Mouse (Mus musculus) heart, adult 2 months (tissue): ENCODE data around the gene Txk. TPM values are rescaled to one million over a fixed set of nuclear protein-coding genes. Genes with fewer than 3 reads are reported as not detected.

Experiments used
- DNase-seq, 2 experiments: peaks; one replicate each; pipeline ENCODE4 v3.0.0; 2021
- H3K27ac ChIP-seq: fragments of 200-600 bp; 2 replicates; pipeline ENCODE4 v1.8.1; 2022
- H3K27me3 ChIP-seq: fragments of 200-500 bp; 2 replicates; pipeline ENCODE4 v1.6.1; 2012; ENCODE audit warnings: mild to moderate bottlenecking, low read length, inconsistent platforms, mixed read lengths; ENCODE audit not compliant: control insufficient read depth, insufficient read depth
- H3K36me3 ChIP-seq: fragments of 200-500 bp; 2 replicates; pipeline ENCODE4 v1.6.1; 2012; ENCODE audit warnings: low read length, inconsistent platforms; ENCODE audit not compliant: control insufficient read depth, insufficient read depth
- H3K4me1 ChIP-seq: fragments of 200-500 bp; 2 replicates; pipeline ENCODE4 v1.6.1; 2011; ENCODE audit warnings: low read length; ENCODE audit not compliant: control insufficient read depth, insufficient read depth
- H3K4me3 ChIP-seq: fragments of 200-600 bp; 2 replicates; pipeline ENCODE4 v1.8.1; 2022
- H3K79me2 ChIP-seq: fragments of 200-500 bp; replicated peaks from 2 replicates; pipeline ENCODE4 v1.6.1; 2012; ENCODE audit warnings: mild to moderate bottlenecking, inconsistent platforms, low read length, moderate library complexity, mixed read lengths; ENCODE audit not compliant: control insufficient read depth, insufficient read depth
- H3K9ac ChIP-seq: fragments of 200-500 bp; 2 replicates; pipeline ENCODE4 v1.6.1; 2012; ENCODE audit warnings: low read depth, mild to moderate bottlenecking, control low read depth, inconsistent platforms, low read length, mixed read lengths
- CTCF ChIP-seq: fragments of 200-600 bp; IDR thresholded peaks from 2 replicates; pipeline ENCODE4 v1.8.1; 2022; ENCODE audit warnings: antibody characterized with exemption, mild to moderate bottlenecking, moderate library complexity
- EP300 ChIP-seq: fragments of 200-500 bp; IDR thresholded peaks from 2 replicates; pipeline ENCODE4 v1.6.1; 2011; ENCODE audit warnings: low read depth, low read length, control low read depth; ENCODE audit not compliant: insufficient read depth
- POLR2A ChIP-seq: fragments of 200-500 bp; IDR thresholded peaks from 2 replicates; pipeline ENCODE4 v1.6.1; 2011; ENCODE audit warnings: mild to moderate bottlenecking, low read depth, low read length, control low read depth; ENCODE audit not compliant: insufficient read depth
- WGBS: fragments of 180-500 bp; shearing (Covaris S2); methylation state at CpG from one replicate; pipeline ENCODE4 v1.1.7; 2018; 5-methylcytosine and 5-hydroxymethylcytosine counted together
- intact Hi-C: fragments of 180-260 bp; cut with DNase I; formaldehyde crosslinking; loops from one replicate; pipeline ENCODE4 v1.15.1; 2025
- polyA plus RNA-seq: library from polyadenylated mRNA; depleted of rRNA; stranded (reverse); fragments of >200 nt; gene quantifications from 2 replicates; pipeline ENCODE4 v1.2.3, GENCODE M21; 2012
- total RNA-seq, 2 experiments: library from RNA; stranded (reverse); gene quantifications; 2 replicates each; pipeline ENCODE4 v1.2.3; 2021

Gene Txk
- total and polyA plus RNA-seq, 3 experiments = 0.10 to 0.30 (median 0.18) TPM

- DNase-seq = no peak
- Histone ChIP-seq H3K9ac (no peak overlapping the region), H3K4me3 (no peak overlapping the region), H3K4me1 (no peaks in the 10 kb centered on the region), H3K79me2 (no peaks in the 10 kb centered on the region), H3K27ac (no peak overlapping the region), H3K27me3 (no peaks in the 10 kb centered on the region), H3K36me3 (no peaks in the 10 kb centered on the region)
- intact Hi-C loops = loop anchor here (10.0 kb wide), 1 partner anchor 411 kb away; no protein-coding TSS in a partner anchor
- TF ChIP-seq EP300 (no peak), POLR2A (no peak), CTCF (no peak)
- 86% methylated on average over 5 of the region's 5 CpGs for WGBS
Measured at GRCm38 (mm10) chr5:72664126-72664525, 88.5 kb downstream of the Txk start.

GRCm38 (mm10) chr5:72661051-72661781 lies 91.4 kb downstream of the Txk start:
- H3K27ac ChIP-seq = no peak overlapping the region
- DNase-seq = no peak
- H3K36me3 ChIP-seq = no peaks in the 10 kb centered on the region
- no peaks in the 10 kb centered on the region for H3K79me2 ChIP-seq
- no peak overlapping the region for H3K4me3 ChIP-seq
- TF ChIP-seq EP300 = no peak
- H3K27me3 ChIP-seq = no peaks in the 10 kb centered on the region
- no peak overlapping the region for H3K9ac ChIP-seq
- H3K4me1 ChIP-seq = no peaks in the 10 kb centered on the region
- 42% methylated on average over 6 of the region's 6 CpGs for WGBS
- intact Hi-C loops = loop anchor here (10.0 kb wide), 1 partner anchor 414 kb away; no protein-coding TSS in a partner anchor

- Histone ChIP-seq H3K27me3 (no peaks in the 10 kb centered on the region), H3K27ac (no peak overlapping the region), H3K9ac (no peak overlapping the region), H3K4me1 (no peaks in the 10 kb centered on the region), H3K79me2 (no peaks in the 10 kb centered on the region), H3K4me3 (no peak overlapping the region), H3K36me3 (no peaks in the 10 kb centered on the region)
- DNase-seq = no peak
- TF ChIP-seq POLR2A = no peak
- TF ChIP-seq EP300 = no peak
- no peak for TF ChIP-seq CTCF
- intact Hi-C loops = no loop called here
- 83% methylated on average over 13 of the region's 13 CpGs for whole genome bisulfite sequencing
Measured at GRCm38 (mm10) chr5:72658375-72658774, 94.2 kb downstream of the Txk start.

GRCm38 (mm10) chr5:72656270-72656791 lies 96.2 kb downstream of the Txk start:
- H3K4me3 ChIP-seq = no peak overlapping the region
- TF ChIP-seq POLR2A (no peak), CTCF (no peak), EP300 (no peak)
- H3K27me3 ChIP-seq = no peaks in the 10 kb centered on the region
- no peak overlapping the region for H3K27ac ChIP-seq
- no peak overlapping the region for H3K9ac ChIP-seq
- H3K79me2 ChIP-seq = no peaks in the 10 kb centered on the region
- no peaks in the 10 kb centered on the region for H3K36me3 ChIP-seq
- DNase-seq = no peak
- intact Hi-C loops = no loop called here
- WGBS = 50% methylated on average over 7 of the region's 7 CpGs
- no peaks in the 10 kb centered on the region for H3K4me1 ChIP-seq

- Histone ChIP-seq H3K36me3 (no peaks in the 10 kb centered on the region), H3K9ac (no peak overlapping the region), H3K4me3 (no peak overlapping the region), H3K27ac (no peak overlapping the region), H3K27me3 (no peaks in the 10 kb centered on the region), H3K4me1 (no peaks in the 10 kb centered on the region), H3K79me2 (no peaks in the 10 kb centered on the region)
- no peak for DNase-seq
- intact Hi-C loops = no loop called here
- no peak for TF ChIP-seq CTCF
- no peak for TF ChIP-seq EP300
- no peak for TF ChIP-seq POLR2A
- WGBS = 79% methylated on average over 10 of the region's 10 CpGs
Measured at GRCm38 (mm10) chr5:72653068-72653674, 99.4 kb downstream of the Txk start.
